Mouse (Mus musculus) cortical plate, adult 2 months (tissue): ENCODE data around the gene Cep78.

Experiments
- CTCF ChIP-seq: fragments of 200-500 bp; IDR thresholded peaks from 2 replicates; pipeline ENCODE4 v1.5.1; 2011; ENCODE audit warnings: mild to moderate bottlenecking, control low read depth, low read length; ENCODE audit not compliant: insufficient read depth; ENCODE audit errors: extremely low read depth
- POLR2A ChIP-seq: fragments of 200-500 bp; IDR thresholded peaks from 2 replicates; pipeline ENCODE4 v1.6.1; 2011; ENCODE audit warnings: mild to moderate bottlenecking, low read length, control low read depth; ENCODE audit not compliant: insufficient read depth; ENCODE audit errors: extremely low read depth

DNA sequence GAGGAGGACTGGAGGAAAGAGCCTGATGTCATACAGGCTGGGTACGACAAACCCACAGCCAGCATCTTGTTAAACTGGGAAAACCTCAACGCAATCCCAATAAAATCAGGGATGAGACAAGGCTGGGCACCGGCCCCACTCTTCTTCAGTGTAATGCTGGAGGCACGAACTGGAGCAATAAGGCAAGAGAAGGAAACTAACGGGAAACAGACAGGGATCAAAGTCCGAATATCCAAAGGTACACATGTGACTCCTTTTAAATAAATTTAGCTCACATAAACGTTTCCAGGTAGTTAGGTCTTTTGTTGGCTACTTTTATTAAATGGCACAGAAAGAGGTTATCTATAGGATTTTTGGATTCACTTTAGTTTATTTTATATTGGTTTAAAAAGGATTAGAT lies 36.4 kb downstream of the Cep78 start:
- TF ChIP-seq CTCF (no peak), POLR2A (no peak)
